Mouse (Mus musculus) E14TG2a.4 (cell line): ENCODE results near the gene Adam22.
"Not testable (repeated sequence)": the region's sequence is repeated elsewhere in the genome, so short reads cannot be mapped to it uniquely, and the experiment has no call there.

Source experiments
- H3K27me3 ChIP-seq: 2 replicates; pipeline ENCODE4 v1.6.1; 2014; ENCODE audit warnings: low read length, control low read depth; ENCODE audit not compliant: insufficient read depth
- H3K36me3 ChIP-seq: 2 replicates; pipeline ENCODE4 v1.6.1; 2014; ENCODE audit warnings: low read length, control low read depth; ENCODE audit not compliant: insufficient read depth
- H3K4me1 ChIP-seq: replicated peaks from 2 replicates; pipeline ENCODE4 v1.6.1; 2014; ENCODE audit warnings: low read depth, low read length, control low read depth
- H3K4me3 ChIP-seq: replicated peaks from 2 replicates; pipeline ENCODE4 v1.5.1; 2014; ENCODE audit warnings: mild to moderate bottlenecking, low read length
- H3K9me3 ChIP-seq: 2 replicates; pipeline ENCODE4 v1.6.1; 2014; ENCODE audit warnings: low read length, control low read depth
- CTCF ChIP-seq: conservative IDR thresholded peaks from 2 replicates; pipeline ENCODE4 v1.5.1; 2014; ENCODE audit warnings: low read length
- NANOG ChIP-seq: IDR thresholded peaks from 2 replicates; pipeline ENCODE4 v1.6.1; 2014; ENCODE audit warnings: borderline replicate concordance, low read length, mixed read lengths
- POU5F1 ChIP-seq: IDR thresholded peaks from 2 replicates; pipeline ENCODE4 v1.6.1; 2014; ENCODE audit warnings: low read length, borderline replicate concordance

The Adam22 gene

DNA sequence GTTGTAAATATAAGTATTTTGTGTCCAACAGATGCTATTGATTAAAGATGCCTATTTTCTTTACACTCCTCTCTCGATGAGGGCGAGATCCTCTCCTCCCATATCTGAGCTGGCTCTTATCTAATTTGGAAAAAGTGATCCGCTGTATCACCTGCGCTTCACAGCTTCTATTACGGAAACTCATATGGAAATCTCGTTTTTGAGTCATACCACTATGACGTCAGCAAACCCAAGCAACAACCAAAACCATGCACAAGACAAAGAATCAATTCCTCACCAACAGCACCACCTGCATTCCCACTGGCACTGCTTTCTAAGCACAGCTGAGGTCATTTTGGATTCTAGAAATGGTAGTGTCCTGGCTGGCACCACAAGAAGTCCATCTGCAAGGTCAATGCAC, 123.3 kb downstream of the Adam22 start:
- Histone ChIP-seq H3K4me1 (peaks cover 13% of the 10 kb centered on the region), H3K9me3 (no peaks in the 10 kb centered on the region), H3K36me3 (no peaks in the 10 kb centered on the region), H3K4me3 (no peak overlapping the region), H3K27me3 (no peaks in the 10 kb centered on the region)
- no peak for TF ChIP-seq NANOG
- TF ChIP-seq CTCF, result no peak
- TF ChIP-seq POU5F1, result no peak

DNA sequence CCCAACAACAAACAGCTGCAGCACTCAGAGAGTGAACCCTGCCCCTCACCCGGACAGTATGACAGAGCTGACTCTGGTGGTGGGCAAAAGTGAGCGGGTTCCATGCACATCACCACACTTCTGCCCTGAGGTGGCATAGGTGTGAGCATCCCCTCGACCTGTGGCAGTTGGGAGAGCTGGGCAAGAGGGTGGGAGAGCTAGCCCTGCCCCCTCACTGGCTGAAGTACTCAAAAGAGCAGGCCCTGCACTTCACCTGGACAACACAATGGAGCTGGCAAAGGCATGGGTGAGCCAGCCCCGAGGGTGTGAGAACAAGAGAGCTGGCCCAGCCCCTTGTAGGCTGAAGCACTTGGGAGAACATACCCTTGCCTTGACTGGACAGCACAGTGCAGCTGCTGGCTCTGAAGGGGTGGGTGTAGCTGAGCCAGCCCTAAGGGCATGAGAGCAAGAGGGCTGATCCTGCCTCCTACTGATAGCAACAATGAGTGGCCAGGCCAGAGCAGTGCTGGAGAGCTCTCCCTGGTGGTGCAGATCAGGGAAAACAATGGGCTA, 124.8 kb downstream of the Adam22 start:
- H3K4me1 ChIP-seq, result peaks cover 13% of the 10 kb centered on the region
- H3K9me3 ChIP-seq, result no peaks in the 10 kb centered on the region
- no peaks in the 10 kb centered on the region for H3K36me3 ChIP-seq
- TF ChIP-seq CTCF (no peak), POU5F1 (no peak), NANOG (no peak)
- H3K27me3 ChIP-seq, result no peaks in the 10 kb centered on the region
- 0 out of 2 replicates have a peak overlapping the region, but pooled peaks have one; percentile 17 for H3K4me3 ChIP-seq

DNA sequence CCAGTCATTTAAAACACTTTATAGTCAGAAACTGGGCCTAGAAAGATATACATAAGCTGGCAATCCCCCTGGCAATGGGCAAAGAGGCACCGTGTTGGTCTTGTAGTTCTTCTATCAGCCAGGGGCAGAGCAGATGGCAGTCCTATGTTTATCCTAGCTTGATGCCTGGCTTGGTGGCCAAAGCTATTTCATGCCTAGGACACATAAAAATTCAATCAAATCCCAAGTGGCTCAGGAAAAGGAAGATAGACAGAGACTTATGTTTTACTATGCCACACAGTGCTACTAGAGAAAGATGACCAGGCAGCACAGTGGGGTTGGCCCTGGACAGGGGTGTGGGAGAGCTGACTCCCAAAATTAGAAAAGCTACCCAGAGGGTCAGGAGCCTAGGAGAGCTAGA, 125.3 kb downstream of the Adam22 start:
- TF ChIP-seq CTCF (no peak), NANOG (no peak), POU5F1 (no peak)
- Histone ChIP-seq H3K36me3 (no peaks in the 10 kb centered on the region), H3K9me3 (no peaks in the 10 kb centered on the region), H3K4me1 (peaks cover 13% of the 10 kb centered on the region), H3K4me3 (no peak overlapping the region), H3K27me3 (no peaks in the 10 kb centered on the region)

DNA sequence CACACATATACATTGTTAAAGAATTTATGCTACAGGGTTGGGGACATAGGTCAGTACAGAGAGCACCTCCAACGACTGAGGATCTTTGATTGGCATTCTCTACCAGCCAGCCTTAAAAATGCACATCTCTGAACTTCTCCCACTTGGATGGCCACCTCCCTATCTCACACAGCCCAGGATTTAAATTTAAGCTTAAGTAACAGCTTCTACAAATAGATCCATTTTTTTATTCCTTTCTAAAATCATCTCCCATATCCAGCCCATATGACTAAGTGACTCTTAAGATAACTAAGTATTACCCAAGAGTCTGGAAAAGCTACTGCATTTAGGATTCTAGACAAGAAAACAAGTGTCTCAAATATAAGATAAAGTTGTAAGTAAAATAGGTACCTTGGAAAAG, 140.9 kb downstream of the Adam22 start:
- TF ChIP-seq CTCF (no peak), NANOG (no peak)
- H3K9me3 ChIP-seq, result no peaks in the 10 kb centered on the region
- H3K27me3 ChIP-seq, result no peaks in the 10 kb centered on the region
- H3K4me3 ChIP-seq, result no peak overlapping the region
- H3K36me3 ChIP-seq, result no peaks in the 10 kb centered on the region
- no peaks in the 10 kb centered on the region for H3K4me1 ChIP-seq

DNA sequence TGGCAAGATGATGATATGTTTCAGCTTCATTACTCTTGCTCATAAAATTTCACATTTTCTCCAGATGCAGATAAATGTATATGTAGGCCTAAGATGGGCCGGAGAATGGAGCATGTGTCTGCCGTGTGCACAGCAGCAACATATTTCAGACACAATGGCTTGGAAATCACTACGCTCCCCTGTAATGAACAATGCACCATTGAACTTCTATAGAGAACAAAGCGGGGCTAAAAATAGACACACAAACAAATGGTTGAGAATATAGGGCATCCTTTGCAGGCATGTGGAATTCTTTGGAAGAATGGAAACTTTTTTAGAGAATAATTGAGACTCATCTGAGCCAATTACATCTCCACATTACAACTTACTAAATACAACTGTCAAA, 143.6 kb downstream of the Adam22 start:
- Histone ChIP-seq H3K4me3 (no peak overlapping the region), H3K4me1 (no peaks in the 10 kb centered on the region), H3K9me3 (no peaks in the 10 kb centered on the region), H3K27me3 (no peaks in the 10 kb centered on the region), H3K36me3 (no peaks in the 10 kb centered on the region)
- TF ChIP-seq POU5F1 (no peak), CTCF (no peak), NANOG (no peak)

DNA sequence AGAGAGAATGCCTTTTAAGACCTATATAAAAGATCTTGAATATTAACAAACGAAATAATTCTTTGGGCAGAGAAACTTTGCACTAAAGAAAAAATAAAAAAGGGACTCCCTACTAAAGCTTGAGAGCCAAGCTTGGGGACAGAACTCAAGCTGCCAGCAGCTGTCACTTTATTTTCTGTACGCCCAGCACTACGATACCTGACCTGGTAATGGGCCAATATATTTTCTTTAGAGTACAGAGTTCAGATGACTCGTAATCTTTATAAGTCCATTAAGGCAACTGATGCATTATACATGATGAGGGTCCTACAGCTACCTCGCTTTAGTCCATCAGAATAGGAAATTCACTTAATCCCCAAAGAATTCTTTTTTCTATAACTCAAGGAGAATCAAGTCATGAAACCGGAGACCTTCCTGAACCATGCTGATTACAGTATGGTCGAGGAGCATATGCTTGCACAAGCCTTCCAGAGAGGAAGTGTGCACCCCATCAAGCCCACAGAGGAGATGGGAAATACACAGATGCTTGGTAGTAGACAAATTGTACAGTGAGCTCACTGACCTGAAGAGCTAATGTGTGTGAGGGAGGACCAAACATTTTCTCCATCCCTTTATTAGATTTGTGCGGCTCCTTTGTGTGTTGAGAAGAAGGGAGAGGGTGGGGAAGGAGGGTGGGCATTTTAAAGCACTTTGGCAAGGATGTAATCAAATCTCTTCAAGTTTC, 144.2 kb downstream of the Adam22 start:
- Histone ChIP-seq H3K4me1 (no peaks in the 10 kb centered on the region), H3K27me3 (no peaks in the 10 kb centered on the region), H3K4me3 (no peak overlapping the region), H3K9me3 (no peaks in the 10 kb centered on the region), H3K36me3 (no peaks in the 10 kb centered on the region)
- TF ChIP-seq NANOG (no peak), POU5F1 (no peak), CTCF (no peak)

DNA sequence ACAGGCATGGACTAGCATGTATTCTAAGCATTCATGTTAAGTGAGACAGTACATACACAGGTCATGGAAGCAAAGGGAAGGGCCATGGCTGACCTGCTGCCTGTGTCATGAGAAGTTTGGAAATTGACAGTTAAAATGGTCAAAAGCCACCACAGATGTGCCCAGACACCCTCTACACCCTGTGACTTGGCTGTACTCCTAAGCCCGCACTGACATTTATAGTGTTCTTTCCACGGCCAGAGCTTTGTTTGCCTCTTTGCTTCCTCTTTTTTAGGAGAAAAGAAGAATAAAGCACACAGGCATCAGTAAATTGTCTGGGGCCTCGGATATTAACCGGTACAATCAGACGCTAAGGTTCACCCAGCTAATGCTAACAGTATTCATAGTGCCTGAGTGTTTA, 146.3 kb downstream of the Adam22 start:
- Histone ChIP-seq H3K4me3 (no peak overlapping the region), H3K4me1 (no peaks in the 10 kb centered on the region), H3K9me3 (no peaks in the 10 kb centered on the region), H3K27me3 (no peaks in the 10 kb centered on the region), H3K36me3 (no peaks in the 10 kb centered on the region)
- TF ChIP-seq CTCF (no peak), NANOG (no peak), POU5F1 (no peak)

DNA sequence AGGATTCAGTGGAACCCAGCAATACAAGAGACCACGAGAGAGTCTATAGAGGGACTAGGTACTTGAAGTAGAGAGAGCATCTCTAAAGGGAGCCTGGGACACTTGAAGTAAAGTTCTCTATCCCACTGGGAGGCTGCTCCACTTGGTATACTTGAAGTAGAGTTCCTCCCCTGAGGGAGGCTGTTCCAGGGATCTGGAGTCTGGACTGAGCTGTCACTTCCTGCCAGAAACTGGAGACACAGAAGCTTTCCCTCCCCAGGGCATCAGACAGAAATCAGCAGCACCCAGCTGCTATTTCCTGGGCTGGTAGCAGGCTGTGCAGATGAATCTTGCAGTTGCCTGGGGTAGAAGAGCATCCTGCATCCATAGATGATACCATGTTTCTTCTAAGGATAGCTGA, 152.1 kb downstream of the Adam22 start:
- TF ChIP-seq NANOG, result no peak
- TF ChIP-seq POU5F1, result no peak
- no peak for TF ChIP-seq CTCF
- H3K4me3 ChIP-seq, result no peak overlapping the region
- no peaks in the 10 kb centered on the region for H3K9me3 ChIP-seq
- no peaks in the 10 kb centered on the region for H3K27me3 ChIP-seq
- no peaks in the 10 kb centered on the region for H3K36me3 ChIP-seq
- no peaks in the 10 kb centered on the region for H3K4me1 ChIP-seq

DNA sequence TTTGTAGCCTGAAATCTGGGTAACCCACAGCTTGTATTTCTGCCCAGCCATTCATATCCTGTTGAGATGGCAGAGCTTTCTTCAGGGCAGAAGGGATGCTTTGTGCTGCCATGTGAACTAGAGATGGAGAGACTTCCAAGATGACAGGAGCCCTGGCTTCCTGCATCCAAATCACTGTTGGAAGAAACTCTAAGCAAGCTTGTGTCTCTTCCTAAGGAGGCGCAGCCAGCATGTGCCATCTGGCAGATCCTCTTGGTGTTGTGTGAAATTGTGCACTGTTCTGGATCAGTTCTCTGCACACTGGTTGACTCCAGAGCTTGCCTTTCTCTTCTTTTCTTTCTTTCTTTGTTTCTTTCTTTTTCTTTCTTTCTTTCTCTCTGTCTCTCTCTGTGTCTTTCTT, 183.0 kb downstream of the Adam22 start:
- H3K4me3 ChIP-seq, H3K4me1 ChIP-seq, H3K27me3 ChIP-seq, H3K9me3 ChIP-seq, H3K36me3 ChIP-seq: not testable (repeated sequence)
